Mouse (Mus musculus): ENCODE results near the gene Syt12.

Gene Syt12

DNA sequence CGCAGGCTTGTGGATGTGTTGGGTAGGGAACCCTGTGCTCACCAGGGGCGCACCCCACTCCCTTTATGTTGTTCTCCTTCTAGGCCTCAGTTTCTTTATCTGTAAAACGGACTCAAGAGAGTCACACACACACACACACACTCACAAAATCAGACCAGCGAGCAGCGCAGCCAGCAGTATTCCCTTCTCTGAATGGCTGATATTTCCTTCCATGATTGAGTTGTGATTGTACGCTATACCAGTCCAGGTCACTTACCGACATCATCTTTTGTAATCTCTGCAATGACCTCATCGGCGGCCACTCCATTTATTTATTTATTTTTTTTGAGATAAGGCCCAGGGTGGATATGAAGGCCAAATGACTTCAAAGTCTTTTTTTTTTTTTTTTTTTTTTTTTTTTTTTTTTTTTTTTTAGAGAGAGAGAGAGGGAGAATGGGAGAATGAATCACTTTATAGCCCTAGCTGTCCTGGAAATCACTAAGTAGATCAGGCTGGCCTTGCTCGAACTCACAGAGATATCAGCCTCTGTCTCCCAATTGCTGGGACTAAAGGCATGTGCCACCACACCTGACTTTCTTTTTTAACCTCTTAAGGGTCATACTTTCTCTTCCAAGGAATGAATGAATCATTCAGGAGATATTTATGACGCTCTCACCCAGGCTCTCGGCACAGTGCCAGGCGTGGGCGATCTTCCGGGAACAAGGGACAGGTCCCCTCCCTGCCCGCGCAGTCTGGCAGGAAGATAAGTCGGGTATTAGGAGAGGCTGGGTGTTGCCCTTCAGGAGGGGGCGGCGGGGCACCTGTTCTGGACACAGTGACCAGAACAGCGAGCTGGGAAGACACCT lies at the start of gene Syt12:
TSS of gene Syt12 (minus strand) at position 103 of the 845 bp plus-strand sequence.
- no peak for DNase-seq

DNA sequence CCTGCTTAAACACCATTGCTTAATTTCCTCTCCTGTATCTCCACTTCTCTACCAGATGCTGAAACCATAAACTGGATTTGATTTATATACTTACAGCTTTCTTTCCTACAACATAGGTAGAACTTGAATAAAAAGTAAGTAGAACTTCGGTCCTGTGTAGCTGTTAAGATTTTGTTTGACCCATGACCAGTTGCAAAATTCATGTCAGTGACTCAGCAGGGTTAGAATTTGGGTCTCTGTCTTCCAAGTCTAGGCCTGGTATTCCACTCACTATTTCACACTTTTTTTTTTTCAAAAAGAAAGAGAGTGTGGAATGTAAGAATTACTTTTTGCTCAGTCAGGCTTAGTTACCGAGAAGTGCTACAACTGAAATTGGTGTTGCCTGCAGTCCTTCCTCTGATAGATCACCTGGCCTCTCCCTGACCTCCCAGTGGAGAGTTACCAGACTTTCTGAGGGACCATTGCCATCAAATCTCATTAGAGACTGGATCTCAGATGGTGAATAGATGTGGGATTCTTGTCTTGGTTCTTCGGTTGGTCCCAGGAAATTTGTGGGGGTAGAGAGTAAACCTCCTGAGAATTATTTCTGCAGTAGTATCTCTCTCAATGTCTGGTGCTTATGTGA lies 44.3 kb upstream of the Syt12 start:
- no peak for DNase-seq

DNA sequence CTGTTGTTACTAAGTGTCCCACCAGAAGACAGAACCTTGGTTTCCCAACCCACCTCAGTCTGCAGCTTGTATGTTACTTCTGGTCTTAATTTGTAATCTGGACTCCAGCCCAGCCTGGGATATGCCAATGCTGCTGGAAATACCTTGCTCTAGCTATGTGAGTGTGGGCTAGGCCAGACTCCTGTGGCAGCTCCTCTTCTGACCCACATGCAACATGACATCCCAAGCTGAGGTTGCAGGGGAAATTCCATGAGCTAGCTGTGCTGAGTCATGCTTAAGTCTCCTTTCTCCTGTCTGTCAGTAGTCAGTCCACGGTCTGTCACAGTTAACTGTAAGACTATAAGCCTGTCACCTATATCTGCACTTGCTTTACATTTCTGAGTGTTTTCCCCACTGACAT lies 40.2 kb upstream of the Syt12 start:
- no peak for DNase-seq

DNA sequence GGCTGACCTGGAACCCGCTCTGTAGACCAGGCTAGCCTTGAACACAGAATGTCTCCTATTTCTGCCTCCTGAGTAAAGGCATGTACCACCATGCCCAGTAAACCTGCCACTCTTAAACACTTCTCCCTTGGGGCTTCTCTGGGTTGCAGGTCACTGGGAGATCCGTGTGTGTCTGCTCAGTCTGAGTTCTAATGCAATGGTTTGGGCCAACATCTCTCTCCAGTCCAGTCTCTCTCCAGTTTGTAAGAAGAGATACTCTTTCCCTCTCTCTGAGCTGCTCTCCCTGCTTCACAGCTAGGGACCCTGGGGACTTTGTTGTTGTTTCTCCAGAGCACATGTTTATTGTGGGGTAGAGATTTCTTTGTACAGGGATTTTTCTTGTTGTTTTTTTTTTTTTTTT lies 39.0 kb upstream of the Syt12 start:
- no peak for DNase-seq

DNA sequence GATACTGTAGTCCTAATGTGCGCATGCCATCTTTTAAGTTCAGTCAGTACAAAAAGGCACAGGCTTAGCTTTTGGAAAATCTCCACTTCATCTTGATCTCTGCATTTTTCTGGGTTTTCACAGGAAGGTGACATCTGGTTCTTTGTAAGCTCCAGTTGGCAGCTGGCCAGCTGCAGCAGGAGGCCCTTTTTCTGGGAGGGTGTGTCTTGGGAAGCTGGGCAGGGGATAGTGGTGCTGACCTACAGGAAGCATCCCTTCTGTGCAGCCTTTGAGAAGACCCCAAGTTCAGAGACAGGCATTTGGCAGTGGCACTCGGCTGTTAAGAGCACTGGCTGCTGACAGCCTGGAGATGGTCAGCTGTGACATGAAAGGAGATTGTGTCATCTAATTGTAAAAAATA lies 38.5 kb upstream of the Syt12 start:
- DNase-seq = no peak

DNA sequence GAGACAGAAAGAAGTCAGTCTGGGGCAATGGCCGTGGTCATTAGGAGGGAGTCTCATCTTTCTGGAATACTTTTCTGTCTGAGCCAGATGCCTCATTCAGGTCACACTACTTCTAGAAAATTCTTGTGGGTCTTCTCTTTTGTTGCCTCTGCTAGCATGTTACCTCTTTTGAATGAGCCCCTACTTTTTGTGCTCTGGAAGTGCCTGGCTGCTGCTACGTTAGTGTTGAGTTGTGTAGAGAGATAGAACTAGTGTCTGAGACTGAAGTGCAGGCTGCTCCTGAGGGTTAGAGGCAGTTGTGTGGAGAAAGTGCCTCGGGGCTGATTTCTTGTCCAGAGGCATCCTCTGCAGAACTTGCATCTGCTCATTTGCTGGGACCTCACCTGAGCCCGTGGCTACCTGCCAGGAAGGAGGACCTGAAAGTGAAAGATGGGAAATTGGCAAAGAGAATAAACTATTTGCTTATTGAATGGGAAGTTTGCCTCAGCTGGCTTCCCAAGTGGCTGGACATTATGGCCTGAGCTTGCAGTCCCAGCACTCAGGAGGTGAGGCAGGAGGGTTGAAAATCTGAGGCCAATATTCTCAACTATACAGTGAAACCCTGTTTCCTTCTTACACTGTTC lies 36.1 kb upstream of the Syt12 start:
- no peak for DNase-seq

DNA sequence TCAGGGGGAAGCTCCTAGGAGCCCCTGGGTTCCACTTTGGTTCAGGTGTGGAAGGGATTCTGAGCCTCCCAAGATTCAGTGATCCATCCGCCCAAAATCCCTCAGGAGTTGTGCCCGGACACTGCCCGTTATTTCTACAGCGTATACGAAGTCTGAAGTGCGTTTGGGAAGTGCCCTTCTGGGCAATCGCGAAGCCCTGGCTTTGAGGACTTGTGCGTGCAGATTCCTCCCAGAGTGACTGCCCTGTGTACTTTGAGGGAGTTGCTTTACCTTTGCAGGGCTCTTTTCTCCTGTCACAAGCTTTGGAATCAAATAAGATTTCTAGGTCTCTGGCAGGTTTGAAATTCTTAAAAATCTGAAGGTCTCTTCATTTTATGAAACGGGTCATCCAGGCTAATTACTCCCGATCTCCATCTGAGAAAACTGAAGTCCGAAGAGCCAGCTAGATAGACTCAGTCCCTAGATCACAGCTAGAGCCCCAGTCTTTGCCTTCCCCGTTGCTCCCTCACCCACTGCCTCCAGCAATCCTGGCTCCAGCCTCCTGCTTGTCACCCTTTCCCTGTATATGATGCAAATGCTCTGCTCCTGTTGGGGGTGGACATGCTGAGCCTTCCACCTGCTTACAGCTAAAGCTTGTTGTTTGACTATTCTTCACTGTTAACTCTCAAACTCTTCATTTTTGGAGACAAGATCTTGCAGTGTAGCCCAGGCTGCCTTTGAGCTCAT lies 34.0 kb upstream of the Syt12 start:
- DNase-seq = no peak

DNA sequence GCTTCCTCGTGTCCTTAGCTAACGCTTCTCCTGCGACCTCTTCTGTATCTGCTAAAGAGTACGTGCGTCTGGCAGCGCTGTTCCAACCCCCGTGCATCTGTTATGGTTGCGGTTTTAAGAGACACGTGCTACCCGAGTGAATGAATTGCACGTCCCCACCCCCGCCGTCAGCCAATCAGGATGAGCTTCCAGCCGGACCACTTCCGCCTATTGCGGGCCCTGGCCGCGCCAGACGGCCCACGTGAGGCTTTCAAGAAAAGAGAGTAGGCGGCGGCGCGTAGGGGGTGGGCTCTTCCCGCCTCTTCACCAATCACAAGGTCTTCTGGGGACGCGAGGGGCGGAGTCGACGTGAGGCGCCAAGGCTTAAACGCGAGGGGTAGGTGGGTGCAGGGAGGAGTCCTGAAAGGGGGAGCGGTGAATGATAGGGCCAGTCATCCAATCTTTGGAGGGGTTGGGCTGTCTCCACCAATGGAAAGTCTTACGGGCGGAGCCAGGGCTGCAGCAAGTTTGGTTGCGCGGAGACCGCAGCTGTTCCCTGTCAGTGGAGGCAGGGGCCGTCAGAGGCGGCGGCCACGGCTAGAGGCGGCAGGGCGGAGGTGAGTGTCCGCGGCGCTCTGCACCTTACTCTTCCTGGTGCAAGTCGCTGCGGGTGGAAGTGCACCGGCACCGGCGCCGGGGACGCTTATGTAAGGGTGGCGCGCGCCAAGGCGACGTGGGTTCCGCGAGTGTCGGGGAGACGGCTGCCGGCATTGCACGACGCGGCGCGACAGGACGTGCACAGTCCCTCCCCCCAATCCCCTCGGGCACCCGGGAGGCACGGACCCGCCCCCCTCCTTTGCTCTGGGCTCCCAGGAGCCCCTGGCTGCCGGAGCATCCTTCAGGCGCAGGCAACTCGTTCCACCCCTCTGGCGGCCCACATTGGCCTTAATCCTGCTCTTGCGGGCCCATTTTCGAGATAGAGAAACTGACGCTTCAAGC lies 33.0 kb upstream of the Syt12 start, which contains the start of gene Pcx:
TSS of gene Pcx (plus strand) at position 487 of the 978 bp plus-strand sequence.
- DNase-seq = peak; percentile 97 to 98

DNA sequence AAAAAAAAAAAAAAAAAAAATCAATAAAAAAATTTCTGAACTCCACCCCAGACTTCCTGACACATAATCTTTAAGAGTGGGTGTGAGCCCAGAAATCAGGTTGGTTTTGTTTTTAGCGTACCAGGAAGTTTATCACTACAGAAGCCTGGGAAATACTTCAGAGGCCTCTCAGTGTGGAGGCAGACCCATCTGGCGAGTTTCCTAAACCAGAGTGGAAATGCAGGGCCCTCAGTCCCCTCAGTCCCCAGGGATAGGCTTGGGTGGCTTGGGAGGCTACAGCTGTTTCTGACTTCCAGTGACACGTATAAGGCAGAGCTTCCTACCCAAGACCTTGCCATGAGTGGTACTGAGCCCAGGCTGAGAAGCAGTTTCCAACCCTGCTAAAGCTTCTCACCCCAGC lies 30.5 kb upstream of the Syt12 start:
- no peak for DNase-seq

DNA sequence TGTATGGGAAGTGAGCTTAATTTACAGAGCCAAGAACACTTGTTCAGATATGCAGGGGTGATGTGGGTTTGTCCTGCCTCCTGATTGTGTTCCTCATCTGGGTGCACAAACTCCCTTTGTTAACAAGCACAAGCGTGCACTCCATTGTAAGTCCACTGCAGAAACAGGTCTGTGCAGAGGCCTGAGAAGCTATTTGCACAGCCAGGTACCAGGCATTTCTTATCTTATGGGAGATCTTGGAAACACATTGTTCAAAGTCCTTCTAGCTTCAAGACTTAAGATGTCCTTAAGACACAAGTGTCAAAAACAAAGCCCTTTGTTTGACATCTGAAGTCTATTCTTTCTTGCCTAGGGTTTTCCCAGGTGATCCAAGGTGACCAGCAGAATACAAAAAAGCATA lies 27.6 kb upstream of the Syt12 start:
- no peak for DNase-seq

DNA sequence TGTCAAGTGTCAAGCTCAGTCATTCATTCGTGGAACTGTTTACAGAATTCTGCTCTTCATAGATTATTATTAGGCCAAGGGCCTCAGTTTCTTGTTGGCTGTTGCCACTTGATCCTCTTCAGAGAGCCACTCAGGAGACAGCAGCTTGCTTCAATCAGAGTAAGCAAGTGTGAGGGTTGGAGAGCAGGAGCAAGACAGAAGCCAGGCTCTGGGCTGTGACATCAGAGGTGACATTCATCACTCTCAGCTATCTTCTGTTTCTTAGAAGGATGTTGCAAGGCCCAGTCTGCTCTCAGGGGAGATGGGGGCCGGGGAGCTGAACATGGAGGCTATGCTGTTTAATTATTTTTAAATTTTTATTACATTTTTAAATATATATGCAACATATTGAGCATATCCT lies 25.5 kb upstream of the Syt12 start:
- no peak for DNase-seq

DNA sequence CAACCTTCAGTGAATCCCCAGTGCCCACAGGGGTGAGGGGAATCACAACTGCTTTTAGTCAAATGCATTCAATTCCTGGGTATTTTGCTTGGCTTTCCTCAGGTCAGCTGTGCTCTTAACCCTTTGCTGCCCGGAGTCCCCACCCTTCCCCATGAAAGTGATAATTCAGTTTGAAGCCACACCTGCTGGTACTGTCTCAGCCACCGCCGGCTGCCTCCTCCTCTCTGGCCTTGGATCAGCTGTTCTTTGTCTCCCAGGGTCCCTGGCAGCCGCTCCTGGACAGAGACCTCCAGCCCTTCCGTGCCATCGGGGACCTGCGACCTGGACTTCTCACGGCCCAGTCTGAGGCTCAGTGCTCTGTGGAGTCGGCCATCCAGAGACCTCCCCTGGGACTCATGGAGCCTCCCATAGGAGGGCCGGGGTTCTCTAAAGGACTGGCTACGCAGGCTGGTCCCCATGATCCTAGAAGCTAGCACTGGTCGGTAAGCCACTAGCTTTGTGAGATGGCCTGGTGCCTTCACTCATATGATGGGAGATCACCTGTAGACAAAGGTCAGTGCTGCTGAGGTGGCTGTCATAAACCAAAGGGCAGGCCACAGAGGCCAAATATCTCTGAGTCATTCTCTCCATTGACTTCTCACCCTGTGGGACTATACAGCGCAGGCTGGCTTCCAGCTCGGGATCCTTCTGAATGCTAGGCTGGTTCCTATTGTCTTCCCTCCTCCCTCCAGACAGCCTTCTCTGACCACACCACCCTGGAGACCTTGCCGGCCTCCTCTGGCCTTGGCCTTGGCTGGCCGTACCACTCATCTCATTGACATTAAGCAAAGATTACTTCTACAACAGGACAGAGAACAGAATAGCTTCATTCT lies 21.1 kb upstream of the Syt12 start, which contains the start of gene 2010003K11Rik:
TSS of gene 2010003K11Rik (minus strand) at position 522 of the 872 bp plus-strand sequence.
- no peak for DNase-seq

DNA sequence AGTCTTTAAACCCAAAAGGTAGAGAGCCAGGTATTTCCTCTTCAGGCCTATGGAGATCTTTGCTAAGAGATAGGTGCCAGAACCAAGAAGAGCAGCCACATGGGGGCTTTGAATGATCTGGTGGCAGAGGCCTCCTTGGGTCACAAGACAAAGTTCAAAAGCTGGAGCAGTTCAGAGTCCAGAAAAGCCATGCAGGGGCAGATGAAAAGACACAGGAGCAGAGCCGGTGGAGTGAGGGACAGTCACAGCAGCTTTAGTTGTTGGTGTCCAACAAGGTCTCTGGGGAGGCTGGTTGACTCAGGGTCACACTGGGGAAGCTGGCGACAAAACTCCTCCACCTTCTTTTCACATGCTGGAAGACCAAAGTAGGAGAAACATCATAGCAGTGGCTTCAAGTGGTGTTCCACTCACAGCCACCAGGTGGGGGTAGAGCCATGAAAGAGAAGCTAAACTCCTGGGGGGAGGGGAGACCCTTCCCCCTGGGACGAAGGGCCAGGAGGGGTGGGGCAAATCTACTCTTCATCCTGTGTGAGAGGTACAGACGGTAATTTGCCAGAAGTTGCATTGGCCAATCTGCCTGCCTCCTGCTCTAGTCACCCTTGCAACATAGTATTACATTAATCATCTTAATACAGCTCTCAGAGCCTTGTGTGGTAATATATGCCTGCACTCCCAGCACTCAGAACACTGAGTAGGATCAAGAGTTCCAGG lies 20.2 kb upstream of the Syt12 start:
- DNase-seq = peak; percentile 74 to 79

DNA sequence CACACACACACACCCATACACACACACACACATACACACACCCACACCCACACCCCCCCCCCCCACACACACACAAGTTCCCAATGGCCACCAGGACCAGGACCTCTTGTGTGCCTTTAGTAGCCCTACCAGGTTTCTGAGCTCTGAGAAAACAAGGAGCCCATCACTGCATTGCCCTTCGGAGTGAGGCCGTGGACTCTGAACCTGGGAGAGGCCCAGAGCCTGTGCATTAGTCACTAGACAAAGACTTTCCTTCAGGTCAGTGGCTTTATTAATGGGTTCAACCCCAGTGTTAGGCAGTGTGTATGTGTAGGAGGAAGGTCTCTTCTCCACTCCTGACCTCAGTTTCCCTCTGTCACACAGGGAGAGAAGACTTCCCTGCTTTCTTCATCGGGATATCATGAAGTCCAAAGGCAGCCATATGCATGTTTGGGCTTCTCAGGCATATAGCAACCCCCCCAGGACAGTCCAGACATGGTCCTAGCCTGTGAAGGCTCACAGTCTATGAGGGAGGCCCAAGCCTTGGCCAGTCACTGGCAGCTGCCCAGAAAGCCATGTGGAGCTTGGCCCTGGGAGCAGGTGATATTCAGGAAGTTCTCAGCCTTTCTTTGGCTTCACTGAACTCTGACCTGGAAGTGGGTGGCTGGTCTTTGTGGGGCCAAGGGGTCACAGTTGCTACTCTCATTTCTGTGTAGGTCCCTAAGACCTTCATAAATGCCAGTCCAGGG lies 19.5 kb upstream of the Syt12 start:
- no peak for DNase-seq

DNA sequence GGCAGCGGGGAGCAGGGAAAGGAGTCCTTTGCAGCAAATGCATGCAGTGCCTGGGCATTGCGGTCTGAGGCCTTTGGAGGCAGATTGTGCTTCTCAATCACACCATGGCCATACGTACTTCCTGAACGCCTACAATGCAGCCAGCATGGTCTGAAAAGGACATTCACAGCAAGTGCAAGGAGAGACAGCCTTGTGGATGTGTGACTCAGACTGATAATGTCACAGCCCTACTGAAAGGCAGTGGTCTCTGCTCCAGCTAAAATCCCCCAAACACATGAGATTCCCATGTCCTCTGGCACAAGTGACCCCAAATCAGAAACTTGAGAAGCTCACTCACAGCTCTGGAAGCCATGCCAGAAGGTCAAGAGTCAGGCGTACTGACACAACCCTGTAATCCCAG lies 18.6 kb upstream of the Syt12 start:
- DNase-seq = no peak

DNA sequence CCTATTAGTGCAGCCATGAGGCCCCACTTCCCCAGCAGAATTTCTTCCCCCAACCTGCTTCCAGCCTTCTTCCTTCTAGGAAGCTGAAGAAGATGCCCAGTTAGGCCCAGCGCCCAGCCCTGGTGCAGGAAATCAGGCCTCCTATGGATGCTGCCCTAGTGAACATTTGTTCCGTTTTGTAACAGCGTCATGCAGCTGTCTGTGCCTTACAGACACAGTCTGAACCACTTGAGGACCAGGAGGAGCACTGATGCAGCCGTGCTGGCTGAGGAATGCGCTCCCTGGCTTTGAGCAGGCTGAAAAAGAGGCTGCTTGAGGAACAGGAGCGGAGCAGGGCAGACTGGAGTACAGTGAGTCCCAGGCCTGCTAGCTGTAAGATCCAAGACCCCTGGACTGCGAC lies 17.5 kb upstream of the Syt12 start:
- DNase-seq = no peak

DNA sequence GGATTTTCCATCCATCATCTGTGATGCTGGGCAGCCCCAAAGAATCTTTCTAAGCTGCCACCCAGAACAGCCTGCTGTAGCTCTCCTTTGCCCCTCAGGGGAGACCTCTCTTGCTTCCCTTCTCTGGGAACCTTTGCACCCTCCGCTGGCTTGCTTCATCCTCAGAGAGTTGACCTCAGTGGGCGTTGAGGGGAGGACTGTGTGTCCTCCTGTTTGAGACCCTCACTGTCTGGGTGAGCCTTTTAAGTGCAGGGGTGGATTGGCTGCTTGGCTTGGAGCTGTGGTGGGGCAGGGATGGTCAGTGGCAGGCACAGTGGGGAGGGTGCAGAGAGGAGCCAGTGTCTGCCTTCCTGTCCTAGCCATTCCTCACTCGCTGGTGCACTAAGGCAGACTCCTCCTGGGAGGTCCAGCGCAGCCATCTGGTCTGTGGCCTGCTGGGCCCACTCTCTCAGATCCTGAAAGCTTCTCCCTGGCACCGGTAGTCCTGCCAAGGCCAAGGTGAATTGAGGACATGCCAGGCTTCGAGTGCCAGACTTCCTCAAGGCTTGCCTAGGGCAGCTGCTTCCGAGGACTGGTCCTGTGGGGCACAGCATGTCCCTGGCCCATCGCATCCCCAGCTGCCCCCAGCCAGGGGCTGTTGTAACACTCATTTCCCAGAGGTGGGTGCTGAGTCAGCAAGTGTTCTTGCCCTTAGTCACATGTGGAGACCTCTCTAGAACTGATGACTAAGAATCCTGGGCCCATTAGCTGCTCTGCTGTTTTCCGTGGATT lies 15.5 kb upstream of the Syt12 start:
- no peak for DNase-seq

DNA sequence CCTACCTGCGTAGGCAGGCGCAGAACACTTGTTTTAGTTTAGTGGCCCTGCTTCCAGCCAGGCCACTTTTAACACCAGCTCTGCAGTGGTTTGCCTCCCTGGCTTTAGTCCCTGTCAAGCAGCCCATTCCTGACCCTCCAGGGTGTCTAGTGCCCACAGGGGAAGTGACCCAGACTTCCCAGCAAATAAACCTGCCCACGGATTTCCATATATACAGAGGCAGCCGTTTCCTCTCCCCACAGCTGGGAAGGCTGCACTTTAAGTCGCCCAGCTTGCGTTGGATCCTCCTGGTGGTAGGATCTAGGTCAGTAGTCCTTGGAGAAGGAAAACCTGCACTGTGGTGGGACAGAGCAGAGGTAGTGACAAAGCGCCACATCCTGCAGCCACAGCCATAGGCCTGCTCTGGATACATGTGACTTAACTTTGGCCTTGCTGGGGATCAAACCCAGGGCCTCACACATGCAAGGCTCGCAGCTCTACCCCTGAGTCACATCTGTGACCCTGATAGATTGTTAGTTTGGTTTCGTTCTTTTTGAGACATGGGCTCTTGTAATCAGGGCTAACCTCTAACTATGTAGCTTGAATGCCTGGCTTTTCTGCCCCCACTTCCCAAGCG lies 13.9 kb upstream of the Syt12 start:
- no peak for DNase-seq
